Mouse (Mus musculus) testis, adult 2 months (tissue): Measurements from ENCODE around the gene Hsdl2.

ENCODE experiments used
- CTCF ChIP-seq: fragments of 200-500 bp; IDR thresholded peaks from 2 replicates; pipeline ENCODE4 v1.5.1; 2012; ENCODE audit warnings: low read depth, mild to moderate bottlenecking, inconsistent platforms, low read length, moderate library complexity; ENCODE audit not compliant: control insufficient read depth, insufficient read depth, insufficient replicate concordance
- POLR2A ChIP-seq: fragments of 200-500 bp; IDR thresholded peaks from 2 replicates; pipeline ENCODE4 v1.6.1; 2012; ENCODE audit warnings: low read depth, mild to moderate bottlenecking, inconsistent platforms, low read length, moderate library complexity; ENCODE audit not compliant: control insufficient read depth

DNA sequence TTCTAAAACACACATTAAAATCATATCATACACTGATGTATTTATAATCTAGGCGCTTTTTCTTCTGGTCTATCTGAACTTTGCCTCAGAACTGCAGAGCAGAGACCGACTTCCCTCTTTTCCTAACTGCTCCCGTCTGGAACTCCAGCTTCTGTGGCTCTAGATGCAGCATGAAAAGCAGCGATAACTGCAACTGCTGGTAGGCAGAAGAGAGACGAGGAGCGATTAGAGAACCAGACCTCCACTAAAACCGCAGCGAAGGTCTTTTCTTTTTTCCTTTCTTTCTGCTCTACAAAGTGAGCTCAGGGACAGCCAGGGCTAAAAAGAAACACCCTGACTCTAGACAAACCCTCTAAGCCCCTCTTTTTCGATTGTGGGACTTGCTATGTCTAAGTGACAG is 48.8 kb downstream of the Hsdl2 start:
- TF ChIP-seq POLR2A (no peak), CTCF (no peak)
